Mouse (Mus musculus) ES-Bruce4 (cell line): ENCODE measurements around the gene Jmjd1c. TPM values are rescaled to one million over a fixed set of nuclear protein-coding genes. Genes with fewer than 3 reads are reported as not detected.
A peak's percentile ranks its signal among the peaks of the same experiment; 100 is the strongest.

Experiments used
- H3K27ac ChIP-seq: 2 replicates; pipeline ENCODE4 v1.5.1; 2012; ENCODE audit warnings: low read length, inconsistent platforms; ENCODE audit not compliant: insufficient read depth
- H3K27me3 ChIP-seq: 2 replicates; pipeline ENCODE4 v1.6.1; 2012; ENCODE audit warnings: mild to moderate bottlenecking, low read length, inconsistent platforms; ENCODE audit not compliant: control insufficient read depth, poor library complexity, insufficient read depth, severe bottlenecking
- H3K36me3 ChIP-seq: 2 replicates; pipeline ENCODE4 v1.6.1; 2012; ENCODE audit warnings: inconsistent platforms, mild to moderate bottlenecking, low read length, moderate library complexity; ENCODE audit not compliant: control insufficient read depth, poor library complexity, insufficient read depth, severe bottlenecking
- H3K4me1 ChIP-seq: one replicate; pipeline ENCODE4 v1.8.1; 2011; ENCODE audit warnings: low read length; ENCODE audit not compliant: control insufficient read depth, insufficient read depth
- H3K4me3 ChIP-seq: 2 replicates; pipeline ENCODE4 v1.5.1; 2011; ENCODE audit warnings: low read depth, mild to moderate bottlenecking, low read length
- H3K9ac ChIP-seq: 2 replicates; pipeline ENCODE4 v1.6.1; 2012; ENCODE audit warnings: low read depth, mild to moderate bottlenecking, inconsistent platforms; ENCODE audit not compliant: poor library complexity, severe bottlenecking
- H3K9me3 ChIP-seq: replicated peaks from 2 replicates; pipeline ENCODE4 v1.6.1; 2012; ENCODE audit warnings: mild to moderate bottlenecking, low read length, inconsistent platforms; ENCODE audit not compliant: control insufficient read depth, poor library complexity, insufficient read depth, severe bottlenecking
- CTCF ChIP-seq: IDR thresholded peaks from one replicate; pipeline ENCODE4 v1.8.1; 2011; ENCODE audit warnings: low read depth, low read length
- EP300 ChIP-seq: IDR thresholded peaks from 2 replicates; pipeline ENCODE4 v1.6.1; 2011; ENCODE audit warnings: low read depth, low read length; ENCODE audit not compliant: insufficient read depth
- POLR2A ChIP-seq: IDR thresholded peaks from one replicate; pipeline ENCODE4 v1.8.1; 2011; ENCODE audit warnings: low read length; ENCODE audit not compliant: insufficient read depth
- polyA plus RNA-seq: library from polyadenylated mRNA; stranded (reverse); fragments of >200 nt; gene quantifications from 2 replicates; pipeline ENCODE4 v1.2.4, GENCODE M21; 2011; ENCODE audit warnings: low read depth; ENCODE audit not compliant: missing spikeins, insufficient read depth, insufficient read length

The Jmjd1c gene
- polyA plus RNA-seq, 1 experiment, result 141 TPM

DNA sequence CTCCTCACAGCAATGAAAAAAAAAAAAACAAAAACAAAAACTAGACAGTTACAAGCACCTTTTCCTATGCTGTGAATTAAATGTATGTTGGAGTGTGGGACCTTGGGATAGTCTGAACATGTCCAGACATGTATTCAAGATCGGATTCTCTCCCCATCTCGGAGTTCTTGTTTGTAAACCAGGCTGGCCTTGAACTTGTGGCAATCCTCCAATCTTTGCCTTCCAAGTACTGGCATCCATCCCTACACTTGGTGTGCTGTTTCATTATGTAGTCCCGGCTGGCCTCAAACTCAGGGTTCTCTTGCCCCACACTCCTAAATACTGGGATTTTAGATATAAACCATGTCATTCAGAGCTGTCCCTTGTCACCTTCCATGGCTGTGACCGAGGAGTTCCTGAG is 203.4 kb downstream of the Jmjd1c start:
- TF ChIP-seq POLR2A (no peak), EP300 (no peak), CTCF (no peak)
- H3K9ac ChIP-seq, result no peak overlapping the region
- no peaks in the 10 kb centered on the region for H3K9me3 ChIP-seq
- H3K36me3 ChIP-seq, result no peaks in the 10 kb centered on the region
- H3K4me3 ChIP-seq, result no peak overlapping the region
- H3K4me1 ChIP-seq, result no peaks in the 10 kb centered on the region
- no peaks in the 10 kb centered on the region for H3K27me3 ChIP-seq
- H3K27ac ChIP-seq, result peak overlapping the region; percentile 58

DNA sequence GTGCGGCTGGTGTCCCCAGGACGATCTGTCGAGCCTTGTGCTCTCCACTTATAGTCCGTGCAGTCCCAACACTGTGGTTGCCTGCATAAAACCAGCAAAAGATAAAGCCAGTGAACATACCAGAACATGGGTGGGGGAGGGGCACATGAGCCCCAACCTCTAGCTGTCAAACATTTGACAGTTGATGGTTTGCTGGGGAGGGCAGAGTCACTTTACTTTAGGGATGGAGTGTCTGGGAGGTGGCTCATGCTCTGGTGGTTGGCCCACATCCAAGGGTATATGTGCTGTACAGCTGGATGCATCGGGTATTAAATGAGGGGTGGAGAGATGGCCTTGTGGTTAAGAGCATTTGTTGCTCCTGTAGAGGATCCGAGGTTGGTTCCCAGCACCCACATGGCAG is 205.1 kb downstream of the Jmjd1c start:
- Histone ChIP-seq H3K27ac (no peak overlapping the region), H3K4me3 (no peak overlapping the region), H3K36me3 (no peaks in the 10 kb centered on the region), H3K27me3 (no peaks in the 10 kb centered on the region), H3K9ac (no peak overlapping the region), H3K9me3 (no peaks in the 10 kb centered on the region), H3K4me1 (no peaks in the 10 kb centered on the region)
- TF ChIP-seq POLR2A, result no peak
- no peak for TF ChIP-seq EP300

DNA sequence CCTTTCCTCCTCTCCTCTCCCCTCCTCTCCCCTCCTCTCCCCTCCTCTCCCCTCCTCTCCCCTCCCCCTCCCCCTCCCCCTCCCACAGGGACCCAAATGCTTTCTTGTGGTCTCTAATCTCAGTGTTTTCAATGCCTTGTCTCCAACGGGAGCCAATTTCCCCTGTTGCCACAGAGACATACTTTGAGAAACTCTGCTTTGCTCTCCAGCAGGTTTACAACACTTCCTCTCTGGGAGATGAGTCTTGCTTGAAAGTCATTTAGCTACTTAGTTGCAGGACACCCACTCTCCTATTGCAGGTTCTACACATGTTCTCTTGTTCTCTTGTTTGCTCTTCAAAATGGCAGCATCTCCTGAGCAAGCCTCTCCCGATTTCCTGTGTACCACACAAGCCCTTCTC is 206.4 kb downstream of the Jmjd1c start:
- H3K27ac ChIP-seq, result no peak overlapping the region
- no peak overlapping the region for H3K9ac ChIP-seq
- no peaks in the 10 kb centered on the region for H3K9me3 ChIP-seq
- no peaks in the 10 kb centered on the region for H3K27me3 ChIP-seq
- TF ChIP-seq POLR2A (no peak), EP300 (no peak), CTCF (no peak)
- H3K36me3 ChIP-seq, result no peaks in the 10 kb centered on the region
- no peak overlapping the region for H3K4me3 ChIP-seq
- no peaks in the 10 kb centered on the region for H3K4me1 ChIP-seq

Other genes with a start within 250 kb of the Jmjd1c start
- gene Reep3, start 820 bp downstream of the Jmjd1c start, polyA plus RNA-seq, result 47.9 and 50.5 TPM in 2 replicates
- 22.5 and 24.6 TPM in 2 replicates for gene Nrbf2, start 189.2 kb downstream of the Jmjd1c start, polyA plus RNA-seq